Mouse (Mus musculus) limb, embryonic 14.5 days (tissue): ENCODE measurements around the gene Gm10563. TPM values are rescaled to one million over a fixed set of nuclear protein-coding genes. Genes with fewer than 3 reads are reported as not detected.

Experiments
- ATAC-seq: fragments of 200-750 bp; cut with Nextera tagmentation; 2 replicates; pipeline ENCODE4 v1.8.0; 2017; ENCODE audit warnings: low read depth, moderate number of reproducible peaks, moderate TSS enrichment; ENCODE audit not compliant: low FRiP score
- DNase-seq: peaks from one replicate; pipeline ENCODE4 v3.0.0-alpha.2; 2015; ENCODE audit warnings: low spot score
- H3K27ac ChIP-seq: fragments of 300-500 bp; sonication (generic); replicated peaks from 2 replicates; pipeline ENCODE4 v1.5.1; 2014; ENCODE audit warnings: low read depth, mild to moderate bottlenecking, low read length, moderate library complexity, mixed read lengths
- H3K27me3 ChIP-seq: fragments of 300-500 bp; sonication (generic); 2 replicates; pipeline ENCODE4 v1.6.1; 2014; ENCODE audit warnings: low read length, mixed read lengths; ENCODE audit not compliant: control insufficient read depth, insufficient read depth
- H3K36me3 ChIP-seq: fragments of 300-500 bp; sonication (generic); 2 replicates; pipeline ENCODE4 v1.6.1; 2014; ENCODE audit warnings: mild to moderate bottlenecking, low read length, moderate library complexity, mixed read lengths; ENCODE audit not compliant: control insufficient read depth, insufficient read depth
- H3K4me1 ChIP-seq: fragments of 300-500 bp; sonication (generic); 2 replicates; pipeline ENCODE4 v1.6.1; 2014; ENCODE audit warnings: antibody characterized with exemption, low read length, mixed read lengths; ENCODE audit not compliant: control insufficient read depth, insufficient read depth
- H3K4me2 ChIP-seq: fragments of 300-500 bp; sonication (generic); replicated peaks from 2 replicates; pipeline ENCODE4 v1.6.1; 2014; ENCODE audit warnings: low read depth, mild to moderate bottlenecking, low read length, moderate library complexity; ENCODE audit not compliant: severe bottlenecking
- H3K4me3 ChIP-seq: fragments of 300-500 bp; sonication (generic); replicated peaks from 2 replicates; pipeline ENCODE4 v1.5.1; 2014; ENCODE audit warnings: low read length
- H3K9ac ChIP-seq: fragments of 300-500 bp; sonication (generic); 2 replicates; pipeline ENCODE4 v1.6.1; 2014; ENCODE audit warnings: mild to moderate bottlenecking, low read depth, low read length, moderate library complexity; ENCODE audit not compliant: severe bottlenecking
- H3K9me3 ChIP-seq: fragments of 300-500 bp; sonication (generic); 2 replicates; pipeline ENCODE4 v1.6.1; 2016; ENCODE audit warnings: low read length; ENCODE audit not compliant: control insufficient read depth
- POLR2A ChIP-seq: fragments of 200-500 bp; IDR thresholded peaks from 2 replicates; pipeline ENCODE4 v1.8.0; 2012; ENCODE audit warnings: inconsistent platforms, mild to moderate bottlenecking, moderate library complexity, borderline replicate concordance; ENCODE audit not compliant: insufficient read depth, insufficient read length; ENCODE audit errors: extremely low read depth
- WGBS: fragments of 180-500 bp; shearing (Covaris S2); extraction: QIAGEN DNeasy Blood & Tissue Kit; methylation state at CpG from one replicate; pipeline ENCODE4 v1.1.7; 2014; 5-methylcytosine and 5-hydroxymethylcytosine counted together
- polyA plus RNA-seq, 2 experiments: library from polyadenylated mRNA; depleted of rRNA in 1 of 2; stranded (reverse) in 1 of 2; unstranded in 1 of 2; fragments of >200 nt; fragmentation: Nextera tagmentation in 1 of 2; extraction: Ambion mirVana in 1 of 2; gene quantifications; 2 replicates each; pipeline versions ENCODE4 v1.2.1 to v1.2.3; 2012 to 2014

Gene Gm10563
- polyA plus RNA-seq, 2 experiments: not detected

- DNase-seq (no peak), ATAC-seq (no peak)
- Histone ChIP-seq H3K27me3 (no peaks in the 10 kb centered on the region), H3K27ac (no peak overlapping the region), H3K9me3 (no peaks in the 10 kb centered on the region), H3K4me1 (peaks cover 11% of the 10 kb centered on the region; the same call in 1 of the 2 replicates), H3K9ac (no peak overlapping the region), H3K36me3 (peaks cover 16% of the 10 kb centered on the region), H3K4me3 (no peak overlapping the region), H3K4me2 (no peak overlapping the region)
- WGBS: 92% methylated on average over 4 of the region's 4 CpGs
- no peak for TF ChIP-seq POLR2A
Observed at GRCm38 (mm10) chr4:155605132-155605531, 40.1 kb downstream of the Gm10563 start.

- H3K27ac ChIP-seq: no peak overlapping the region
- H3K4me1 ChIP-seq: peaks cover 11% of the 10 kb centered on the region; the same call in 1 of the 2 replicates
- H3K36me3 ChIP-seq: 0 out of 2 replicates have a peak, but pooled peaks cover 9% of the 10 kb centered on the region
- WGBS: 96% methylated on average over 6 of the region's 6 CpGs
- no peak overlapping the region for H3K9ac ChIP-seq
- TF ChIP-seq POLR2A: no peak
- no peak for ATAC-seq
- H3K4me3 ChIP-seq: no peak overlapping the region
- H3K9me3 ChIP-seq: no peaks in the 10 kb centered on the region
- no peak overlapping the region for H3K4me2 ChIP-seq
- H3K27me3 ChIP-seq: no peaks in the 10 kb centered on the region
- DNase-seq: no peak
Observed at GRCm38 (mm10) chr4:155603801-155604200, 41.4 kb downstream of the Gm10563 start.

- Histone ChIP-seq H3K4me1 (peaks cover 11% of the 10 kb centered on the region; the same call in 1 of the 2 replicates), H3K27me3 (no peaks in the 10 kb centered on the region), H3K4me2 (peak overlapping the region; percentile 79), H3K27ac (no peak overlapping the region), H3K4me3 (peak overlapping the region; percentile 85), H3K9me3 (no peaks in the 10 kb centered on the region), H3K9ac (peak overlapping the region; percentile 93), H3K36me3 (0 out of 2 replicates have a peak, but pooled peaks cover 9% of the 10 kb centered on the region)
- WGBS: 89% methylated on average over 1 of the region's 1 CpGs
- DNase-seq (no peak), ATAC-seq (no peak)
- TF ChIP-seq POLR2A: no peak
Observed at GRCm38 (mm10) chr4:155602753-155603152, 42.5 kb downstream of the Gm10563 start.

GRCm38 (mm10) chr4:155601997-155602456, 43.2 kb downstream of the Gm10563 start:
- Histone ChIP-seq H3K4me1 (peaks cover 11% of the 10 kb centered on the region; the same call in 1 of the 2 replicates), H3K9ac (peak overlapping the region; percentile 93), H3K36me3 (0 out of 2 replicates have a peak, but pooled peaks cover 9% of the 10 kb centered on the region), H3K9me3 (no peaks in the 10 kb centered on the region), H3K4me3 (peak overlapping the region; percentile 85), H3K27me3 (no peaks in the 10 kb centered on the region), H3K27ac (peak overlapping the region; percentile 99), H3K4me2 (peak overlapping the region; percentile 79)
- peak; percentile 10 for ATAC-seq
- 4% methylated on average over 23 of the region's 31 CpGs for WGBS
- TF ChIP-seq POLR2A: no peak
- DNase-seq: no peak

- H3K9me3 ChIP-seq: no peaks in the 10 kb centered on the region
- peaks cover 11% of the 10 kb centered on the region; the same call in 1 of the 2 replicates for H3K4me1 ChIP-seq
- no peaks in the 10 kb centered on the region for H3K27me3 ChIP-seq
- H3K27ac ChIP-seq: peak within 1 kb of the TSS; percentile 99
- ATAC-seq (peak; percentile 95), DNase-seq (peak; percentile 92)
- H3K4me2 ChIP-seq: peak within 1 kb of the TSS; percentile 79
- 0 out of 2 replicates have a peak, but pooled peaks cover 9% of the 10 kb centered on the region for H3K36me3 ChIP-seq
- WGBS: 2% methylated on average over 53 of the region's 65 CpGs
- TF ChIP-seq POLR2A: peak; percentile 66; the same call in 1 of the 2 replicates
- peak within 1 kb of the TSS; percentile 93 for H3K9ac ChIP-seq
- peak within 1 kb of the TSS; percentile 85 for H3K4me3 ChIP-seq
Observed at GRCm38 (mm10) chr4:155601091-155601996, 43.9 kb downstream of the Gm10563 start, which contains the start of gene Slc35e2. Gene Slc35e2 (plus strand): TSS chr4:155601416.
